Mouse (Mus musculus): ENCODE data around the gene Runx1. TPM values are rescaled to one million over a fixed set of nuclear protein-coding genes. Genes with fewer than 3 reads are reported as not detected.
A peak's percentile ranks its signal among the peaks of the same experiment; 100 is the strongest.

Runx1 gene
- 112 and 155 TPM in 2 replicates for total RNA-seq (2015; ENCODE audit: low replicate concordance)
- total RNA-seq (2017; ENCODE audit: low replicate concordance) = 117 and 121 TPM in 2 replicates

- ATAC-seq (replicated peaks; ENCODE audit: low FRiP score, poor library complexity, severe bottlenecking) = peak; percentile 66
Measured at GRCm38 (mm10) chr16:92825908-92826650, at the start of gene Runx1. Runx1 (minus strand) TSS chr16:92826149.

GRCm38 (mm10) chr16:92874015-92874414 lies 48.1 kb upstream of the Runx1 start:
- ATAC-seq (replicated peaks; ENCODE audit: low FRiP score, poor library complexity, severe bottlenecking) = no peak

GRCm38 (mm10) chr16:92871728-92872127 lies 45.8 kb upstream of the Runx1 start:
- no peak; the same call in 1 of the 2 replicates for ATAC-seq (replicated peaks; ENCODE audit: low FRiP score, poor library complexity, severe bottlenecking)

GRCm38 (mm10) chr16:92868550-92868949 lies 42.6 kb upstream of the Runx1 start:
- ATAC-seq (replicated peaks; ENCODE audit: low FRiP score, poor library complexity, severe bottlenecking) = no peak

GRCm38 (mm10) chr16:92867261-92867935 lies 41.4 kb upstream of the Runx1 start:
- no peak for ATAC-seq (replicated peaks; ENCODE audit: low FRiP score, poor library complexity, severe bottlenecking)

GRCm38 (mm10) chr16:92865314-92865713 lies 39.4 kb upstream of the Runx1 start:
- no peak for ATAC-seq (replicated peaks; ENCODE audit: low FRiP score, poor library complexity, severe bottlenecking)

- no peak for ATAC-seq (replicated peaks; ENCODE audit: low FRiP score, poor library complexity, severe bottlenecking)
Measured at GRCm38 (mm10) chr16:92864191-92864590, 38.2 kb upstream of the Runx1 start.

- no peak for ATAC-seq (replicated peaks; ENCODE audit: low FRiP score, poor library complexity, severe bottlenecking)
Measured at GRCm38 (mm10) chr16:92863179-92863578, 37.2 kb upstream of the Runx1 start.

- ATAC-seq (replicated peaks; ENCODE audit: low FRiP score, poor library complexity, severe bottlenecking) = no peak
Measured at GRCm38 (mm10) chr16:92862430-92862829, 36.5 kb upstream of the Runx1 start.

- ATAC-seq (replicated peaks; ENCODE audit: low FRiP score, poor library complexity, severe bottlenecking) = no peak
Measured at GRCm38 (mm10) chr16:92861571-92861970, 35.6 kb upstream of the Runx1 start.

- no peak for ATAC-seq (replicated peaks; ENCODE audit: low FRiP score, poor library complexity, severe bottlenecking)
Measured at GRCm38 (mm10) chr16:92860649-92861048, 34.7 kb upstream of the Runx1 start.

- no peak for ATAC-seq (replicated peaks; ENCODE audit: low FRiP score, poor library complexity, severe bottlenecking)
Measured at GRCm38 (mm10) chr16:92856779-92857178, 30.8 kb upstream of the Runx1 start.

- no peak for ATAC-seq (replicated peaks; ENCODE audit: low FRiP score, poor library complexity, severe bottlenecking)
Measured at GRCm38 (mm10) chr16:92852276-92852675, 26.3 kb upstream of the Runx1 start.

GRCm38 (mm10) chr16:92850416-92850815 lies 24.5 kb upstream of the Runx1 start:
- ATAC-seq (replicated peaks; ENCODE audit: low FRiP score, poor library complexity, severe bottlenecking) = no peak

- ATAC-seq (replicated peaks; ENCODE audit: low FRiP score, poor library complexity, severe bottlenecking) = no peak
Measured at GRCm38 (mm10) chr16:92847762-92848300, 21.9 kb upstream of the Runx1 start.

GRCm38 (mm10) chr16:92845244-92846225 lies 19.6 kb upstream of the Runx1 start:
- ATAC-seq (replicated peaks; ENCODE audit: low FRiP score, poor library complexity, severe bottlenecking) = no peak

GRCm38 (mm10) chr16:92838709-92839108 lies 12.8 kb upstream of the Runx1 start:
- ATAC-seq (replicated peaks; ENCODE audit: low FRiP score, poor library complexity, severe bottlenecking) = no peak

GRCm38 (mm10) chr16:92831341-92831740 lies 5.4 kb upstream of the Runx1 start:
- no peak for ATAC-seq (replicated peaks; ENCODE audit: low FRiP score, poor library complexity, severe bottlenecking)

- no peak for ATAC-seq (replicated peaks; ENCODE audit: low FRiP score, poor library complexity, severe bottlenecking)
Measured at GRCm38 (mm10) chr16:92830479-92830878, 4.5 kb upstream of the Runx1 start.
